Mouse (Mus musculus) ZHBTc4 (cell line): ENCODE results near the gene Scarb1.
A peak's percentile ranks its signal among the peaks of the same experiment; 100 is the strongest.

Experiments used
- DNase-seq: peaks from one replicate; pipeline ENCODE4 v3.0.0-alpha.2; 2011; ENCODE audit warnings: low read depth, low spot score

Scarb1 gene

DNA sequence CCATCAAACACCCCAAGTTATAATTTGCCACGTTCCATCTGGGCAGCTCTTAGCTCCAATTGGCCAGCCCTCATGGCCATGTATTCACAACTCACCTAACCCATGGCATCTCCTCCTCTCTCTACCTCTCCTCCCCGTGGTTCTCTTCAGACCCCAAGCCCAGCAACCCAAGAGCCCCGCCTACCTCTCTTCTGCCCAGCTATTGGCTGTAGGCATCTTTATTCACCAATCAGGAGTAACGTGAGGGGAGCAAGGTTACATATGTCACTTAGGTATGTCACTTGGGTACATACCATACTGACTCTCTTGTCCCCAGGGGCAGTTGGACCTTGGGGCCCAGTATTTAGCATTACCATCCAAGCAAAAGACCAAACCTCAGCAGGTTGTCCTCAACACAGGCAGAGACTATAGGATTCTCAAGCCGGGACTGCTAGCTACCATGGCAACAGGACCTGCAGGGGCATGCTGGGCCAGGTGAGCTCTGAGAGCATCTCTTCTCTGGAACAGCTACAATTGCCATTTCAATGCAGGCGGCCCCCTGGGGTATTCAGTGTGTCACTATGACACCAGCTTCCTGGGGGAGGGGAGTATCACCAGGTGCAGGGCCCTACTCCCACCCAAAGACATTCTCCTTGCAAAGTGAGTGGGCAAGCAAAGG is 100.6 kb downstream of the Scarb1 start:
- peak; percentile 58 for DNase-seq

- no peak for DNase-seq
Observed at GRCm38 (mm10) chr5:125235874-125236273, 105.0 kb downstream of the Scarb1 start.

GRCm38 (mm10) chr5:125235398-125235797 is 105.5 kb downstream of the Scarb1 start:
- DNase-seq: peak; percentile 68

GRCm38 (mm10) chr5:125234399-125234798 is 106.5 kb downstream of the Scarb1 start:
- no peak for DNase-seq

DNA sequence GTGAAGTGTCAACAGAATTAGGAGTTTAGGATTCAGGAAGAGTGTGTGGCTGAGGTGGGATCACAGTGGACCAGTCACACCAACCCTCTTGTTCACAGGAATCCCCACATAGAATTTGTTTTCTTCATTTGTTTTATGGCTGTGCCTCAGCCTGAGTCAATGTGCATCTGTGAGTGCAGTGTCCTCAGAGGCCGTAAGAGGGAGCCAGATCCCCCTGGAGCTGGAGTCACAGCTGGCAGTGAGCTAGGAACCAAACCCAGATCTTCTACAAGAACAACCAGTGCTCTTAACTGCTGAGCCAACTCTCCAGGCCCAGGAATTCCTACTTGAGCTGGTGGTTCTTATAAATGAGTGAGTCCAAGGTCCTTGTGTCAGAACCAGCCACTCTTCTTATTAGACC is 107.4 kb downstream of the Scarb1 start:
- DNase-seq: peak; percentile 68

GRCm38 (mm10) chr5:125232443-125232979 is 108.4 kb downstream of the Scarb1 start:
- DNase-seq: no peak

DNA sequence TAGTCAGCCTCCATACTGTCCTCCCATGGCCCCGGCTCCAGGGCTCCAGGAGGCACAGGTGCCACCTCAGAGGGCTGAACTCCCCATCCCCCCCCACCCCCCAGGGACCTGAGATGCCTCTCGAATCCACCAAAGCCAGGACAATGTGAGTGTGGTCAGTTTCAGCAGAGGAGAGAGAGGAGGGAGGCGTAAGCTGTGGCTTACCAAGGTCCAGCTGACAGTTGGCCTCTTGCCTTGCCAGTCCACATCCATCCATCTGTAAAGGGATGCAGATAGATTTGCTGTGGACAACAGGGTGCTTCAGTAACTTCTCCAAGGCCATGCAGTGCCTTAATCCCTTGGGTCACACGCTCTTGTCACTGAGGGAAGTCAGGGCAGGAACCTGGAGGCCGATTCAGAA is 110.4 kb downstream of the Scarb1 start:
- DNase-seq: no peak

DNA sequence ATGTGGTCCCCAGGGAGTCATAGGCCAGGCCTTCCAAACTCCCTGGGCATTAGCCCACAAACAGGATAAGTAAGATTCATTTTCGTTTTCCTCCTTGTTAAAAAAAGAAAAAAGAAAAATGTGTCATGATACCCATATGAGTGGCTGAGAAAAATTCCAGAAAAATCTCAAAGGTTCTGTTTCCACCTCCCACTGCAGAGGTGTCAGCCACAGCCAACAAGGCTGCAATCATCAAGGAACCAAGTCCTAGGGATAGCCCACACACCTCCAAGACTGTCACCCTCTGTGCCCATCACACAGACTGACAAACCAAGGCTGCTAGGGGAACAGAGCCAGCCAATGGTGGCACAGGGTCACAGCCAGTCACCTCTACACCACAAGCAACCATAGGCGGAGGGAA is 111.8 kb downstream of the Scarb1 start:
- no peak for DNase-seq

DNA sequence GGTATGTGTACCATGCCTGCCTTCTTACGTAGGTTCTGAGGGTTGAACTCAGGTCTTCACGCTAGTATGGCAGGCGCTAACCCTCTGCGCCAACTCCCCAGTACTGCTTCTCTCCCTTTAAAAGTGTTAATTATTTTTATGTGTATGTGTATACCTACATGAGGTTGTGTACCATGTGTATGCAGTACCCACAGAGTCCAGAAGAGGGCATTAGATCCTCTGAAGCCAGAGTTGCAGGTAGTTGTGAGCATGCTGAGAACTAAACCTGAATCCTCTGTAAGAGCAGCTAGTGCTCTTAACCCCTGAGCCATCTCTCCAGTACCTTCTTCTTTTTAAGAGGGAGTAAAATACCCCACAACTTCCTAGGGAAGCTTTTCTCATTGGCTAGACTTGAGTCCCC is 113.2 kb downstream of the Scarb1 start:
- DNase-seq: peak; percentile 65
